Mouse (Mus musculus): Measurements from ENCODE around the gene E2f4. TPM values are rescaled to one million over a fixed set of nuclear protein-coding genes. Genes with fewer than 3 reads are reported as not detected.

The E2f4 gene
- total and polyA plus RNA-seq, 2 experiments from 2014 or later: 28.3 to 39.2 TPM

- no peak overlapping the region for H3K9ac ChIP-seq (replicated peaks; ENCODE audit: low read length)
- no peak overlapping the region for H3K27ac ChIP-seq
- 95% methylated on average over 8 of the region's 8 CpGs for WGBS
- H3K4me2 ChIP-seq (ENCODE audit: low read depth, low read length): no peak overlapping the region
- H3K36me3 ChIP-seq (ENCODE audit: insufficient read depth, low read length): peaks cover 38% of the 10 kb centered on the region
- H3K4me3 ChIP-seq (ENCODE audit: low read length): no peak overlapping the region
- peaks cover 19% of the 10 kb centered on the region for H3K4me1 ChIP-seq (ENCODE audit: insufficient read depth, low read length)
- TF ChIP-seq CTCF (IDR thresholded peaks at IDR 0.05; ENCODE audit: low read depth): no peak
- no peaks in the 10 kb centered on the region for H3K27me3 ChIP-seq (ENCODE audit: insufficient read depth, low read length)
- DNase-seq (ENCODE audit: low spot score) (no peak), ATAC-seq (no peak)
- H3K9me3 ChIP-seq (ENCODE audit: low read length): no peaks in the 10 kb centered on the region
These were observed 2.5 kb downstream of the E2f4 start for GRCm38 (mm10) chr8:105299962-105300361.

GRCm38 (mm10) chr8:105303396-105303795, 5.9 kb downstream of the E2f4 start:
- no peak for ATAC-seq
- Histone ChIP-seq H3K9me3 (ENCODE audit: low read length) (no peaks in the 10 kb centered on the region), H3K4me3 (ENCODE audit: low read length) (no peak overlapping the region), H3K9ac (replicated peaks; ENCODE audit: low read length) (no peak overlapping the region), H3K4me2 (ENCODE audit: low read depth, low read length) (no peak overlapping the region), H3K4me1 (ENCODE audit: insufficient read depth, low read length) (peaks cover 19% of the 10 kb centered on the region), H3K27ac (no peak overlapping the region), H3K36me3 (ENCODE audit: insufficient read depth, low read length) (peaks cover 49% of the 10 kb centered on the region), H3K27me3 (ENCODE audit: insufficient read depth, low read length) (no peaks in the 10 kb centered on the region)
- no peak for TF ChIP-seq CTCF (IDR thresholded peaks at IDR 0.05; ENCODE audit: low read depth)
- no peak for DNase-seq (ENCODE audit: low spot score)
- 79% methylated on average over 8 of the region's 8 CpGs for WGBS

GRCm38 (mm10) chr8:105303874-105304273, 6.4 kb downstream of the E2f4 start:
- Histone ChIP-seq H3K4me2 (ENCODE audit: low read depth, low read length) (no peak overlapping the region), H3K4me3 (ENCODE audit: low read length) (no peak overlapping the region), H3K9me3 (ENCODE audit: low read length) (no peaks in the 10 kb centered on the region), H3K27me3 (ENCODE audit: insufficient read depth, low read length) (no peaks in the 10 kb centered on the region), H3K4me1 (ENCODE audit: insufficient read depth, low read length) (peaks cover 14% of the 10 kb centered on the region), H3K36me3 (ENCODE audit: insufficient read depth, low read length) (peaks cover 53% of the 10 kb centered on the region), H3K27ac (0 out of 2 replicates have a peak overlapping the region, but pooled peaks have one; percentile 7), H3K9ac (replicated peaks; ENCODE audit: low read length) (no peak overlapping the region)
- ATAC-seq (no peak), DNase-seq (ENCODE audit: low spot score) (no peak)
- no peak for TF ChIP-seq CTCF (IDR thresholded peaks at IDR 0.05; ENCODE audit: low read depth)
- WGBS: 80% methylated on average over 9 of the region's 9 CpGs

- peak; percentile 12; the same call in 1 of the 2 replicates for ATAC-seq
These were observed 7.1 kb downstream of the E2f4 start for GRCm38 (mm10) chr8:105304325-105305210.

GRCm38 (mm10) chr8:105305211-105306145, 8.0 kb downstream of the E2f4 start, which contains the start of gene Elmo3:
Gene Elmo3, plus strand, starts transcription at chr8:105305601.
- H3K36me3 ChIP-seq (ENCODE audit: insufficient read depth, low read length): peaks cover 48% of the 10 kb centered on the region
- H3K27ac ChIP-seq: peak within 1 kb of the TSS; percentile 46; the same call in 1 of the 2 replicates

More at GRCm38 (mm10) chr8:105304325-105305210, 7.1 kb downstream of the E2f4 start:
- no peak for TF ChIP-seq CTCF (IDR thresholded peaks at IDR 0.05; ENCODE audit: low read depth)
- peaks cover 56% of the 10 kb centered on the region for H3K36me3 ChIP-seq (ENCODE audit: insufficient read depth, low read length)
- no peaks in the 10 kb centered on the region for H3K9me3 ChIP-seq (ENCODE audit: low read length)
- H3K9ac ChIP-seq (replicated peaks; ENCODE audit: low read length): no peak overlapping the region
- H3K4me3 ChIP-seq (ENCODE audit: low read length): no peak overlapping the region
- H3K4me1 ChIP-seq (ENCODE audit: insufficient read depth, low read length): peaks cover 14% of the 10 kb centered on the region
- WGBS: 60% methylated on average over 9 of the region's 9 CpGs
- no peaks in the 10 kb centered on the region for H3K27me3 ChIP-seq (ENCODE audit: insufficient read depth, low read length)
- peak; percentile 42 for DNase-seq (ENCODE audit: low spot score)
- peak overlapping the region; percentile 45; the same call in 1 of the 2 replicates for H3K27ac ChIP-seq
- no peak overlapping the region for H3K4me2 ChIP-seq (ENCODE audit: low read depth, low read length)

GRCm38 (mm10) chr8:105306146-105306691, 8.8 kb downstream of the E2f4 start:
- Histone ChIP-seq H3K9ac (replicated peaks; ENCODE audit: low read length) (peak overlapping the region; percentile 39), H3K4me3 (ENCODE audit: low read length) (peak overlapping the region; percentile 23; the same call in 1 of the 2 replicates), H3K27ac (peak overlapping the region; percentile 17; the same call in 1 of the 2 replicates), H3K9me3 (ENCODE audit: low read length) (no peaks in the 10 kb centered on the region), H3K4me1 (ENCODE audit: insufficient read depth, low read length) (peaks cover 14% of the 10 kb centered on the region), H3K27me3 (ENCODE audit: insufficient read depth, low read length) (no peaks in the 10 kb centered on the region), H3K4me2 (ENCODE audit: low read depth, low read length) (peak overlapping the region; percentile 56), H3K36me3 (ENCODE audit: insufficient read depth, low read length) (peaks cover 43% of the 10 kb centered on the region)
- TF ChIP-seq CTCF (IDR thresholded peaks at IDR 0.05; ENCODE audit: low read depth): no peak
- ATAC-seq: peak; percentile 36
- DNase-seq (ENCODE audit: low spot score): no peak
- WGBS: 70% methylated on average over 5 of the region's 5 CpGs

More at GRCm38 (mm10) chr8:105305211-105306145, 8.0 kb downstream of the E2f4 start, which contains the start of gene Elmo3:
- WGBS: 6% methylated on average over 30 of the region's 30 CpGs
- peak within 1 kb of the TSS; percentile 39 for H3K9ac ChIP-seq (replicated peaks; ENCODE audit: low read length)
- H3K9me3 ChIP-seq (ENCODE audit: low read length): no peaks in the 10 kb centered on the region
- no peaks in the 10 kb centered on the region for H3K27me3 ChIP-seq (ENCODE audit: insufficient read depth, low read length)
- ATAC-seq (peak; percentile 75), DNase-seq (ENCODE audit: low spot score) (peak; percentile 62)
- H3K4me2 ChIP-seq (ENCODE audit: low read depth, low read length): peak within 1 kb of the TSS; percentile 56
- H3K4me3 ChIP-seq (ENCODE audit: low read length): peak within 1 kb of the TSS; percentile 23; the same call in 1 of the 2 replicates
- TF ChIP-seq CTCF (IDR thresholded peaks at IDR 0.05; ENCODE audit: low read depth): peak; percentile 23; the same call in 1 of the 2 replicates
- peaks cover 14% of the 10 kb centered on the region for H3K4me1 ChIP-seq (ENCODE audit: insufficient read depth, low read length)
